Mouse (Mus musculus): ENCODE data around the gene Mapk8. TPM values are rescaled to one million over a fixed set of nuclear protein-coding genes. Genes with fewer than 3 reads are reported as not detected.

Mapk8 gene
- polyA plus RNA-seq, 1 experiment from 2014 or later: 25.9 TPM

- H3K4me2 ChIP-seq (replicated peaks): no peak overlapping the region
- no peak for ATAC-seq (ENCODE audit: low FRiP score, low read depth)
- H3K36me3 ChIP-seq: no peaks in the 10 kb centered on the region
- WGBS: 34% methylated on average over 2 of the region's 4 CpGs
- H3K4me1 ChIP-seq: peaks cover 14% of the 10 kb centered on the region
- H3K9ac ChIP-seq (replicated peaks): no peak overlapping the region
- H3K4me3 ChIP-seq: no peak overlapping the region
- no peaks in the 10 kb centered on the region for H3K9me3 ChIP-seq
- H3K27me3 ChIP-seq: no peaks in the 10 kb centered on the region; the same call in 1 of the 2 replicates
- H3K27ac ChIP-seq (replicated peaks): no peak overlapping the region
Measured at GRCm38 (mm10) chr14:33361546-33361945, 85.4 kb downstream of the Mapk8 start.

GRCm38 (mm10) chr14:33358891-33359290 is 88.1 kb downstream of the Mapk8 start:
- no peak for ATAC-seq (ENCODE audit: low FRiP score, low read depth)
- no peaks in the 10 kb centered on the region; the same call in 1 of the 2 replicates for H3K27me3 ChIP-seq
- no peak overlapping the region for H3K27ac ChIP-seq (replicated peaks)
- peaks cover 14% of the 10 kb centered on the region for H3K4me1 ChIP-seq
- no peaks in the 10 kb centered on the region for H3K36me3 ChIP-seq
- no peaks in the 10 kb centered on the region for H3K9me3 ChIP-seq
- H3K4me3 ChIP-seq: no peak overlapping the region
- WGBS: 93% methylated on average over 8 of the region's 8 CpGs
- no peak overlapping the region for H3K4me2 ChIP-seq (replicated peaks)
- H3K9ac ChIP-seq (replicated peaks): no peak overlapping the region

GRCm38 (mm10) chr14:33357600-33358368 is 89.2 kb downstream of the Mapk8 start:
- H3K4me2 ChIP-seq (replicated peaks): no peak overlapping the region
- H3K4me1 ChIP-seq: peaks cover 12% of the 10 kb centered on the region
- 78% methylated on average over 12 of the region's 12 CpGs for WGBS
- no peak overlapping the region for H3K4me3 ChIP-seq
- H3K27ac ChIP-seq (replicated peaks): no peak overlapping the region
- no peaks in the 10 kb centered on the region for H3K36me3 ChIP-seq
- H3K9ac ChIP-seq (replicated peaks): no peak overlapping the region
- H3K9me3 ChIP-seq: no peaks in the 10 kb centered on the region
- peaks cover 4% of the 10 kb centered on the region for H3K27me3 ChIP-seq
- no peak for ATAC-seq (ENCODE audit: low FRiP score, low read depth)

GRCm38 (mm10) chr14:33355276-33355675 is 91.7 kb downstream of the Mapk8 start:
- no peak overlapping the region for H3K9ac ChIP-seq (replicated peaks)
- peaks cover 29% of the 10 kb centered on the region for H3K27me3 ChIP-seq
- peaks cover 10% of the 10 kb centered on the region; the same call in 1 of the 2 replicates for H3K4me1 ChIP-seq
- no peak overlapping the region for H3K27ac ChIP-seq (replicated peaks)
- 85% methylated on average over 5 of the region's 5 CpGs for WGBS
- H3K4me3 ChIP-seq: no peak overlapping the region
- no peaks in the 10 kb centered on the region for H3K36me3 ChIP-seq
- no peak overlapping the region for H3K4me2 ChIP-seq (replicated peaks)
- ATAC-seq (ENCODE audit: low FRiP score, low read depth): no peak
- no peaks in the 10 kb centered on the region for H3K9me3 ChIP-seq

- WGBS: 77% methylated on average over 6 of the region's 6 CpGs
- Histone ChIP-seq H3K27ac (replicated peaks) (no peak overlapping the region), H3K9me3 (no peaks in the 10 kb centered on the region), H3K9ac (replicated peaks) (no peak overlapping the region), H3K4me3 (no peak overlapping the region), H3K4me1 (peaks cover 9% of the 10 kb centered on the region; the same call in 1 of the 2 replicates), H3K4me2 (replicated peaks) (no peak overlapping the region), H3K27me3 (peaks cover 52% of the 10 kb centered on the region), H3K36me3 (no peaks in the 10 kb centered on the region)
- no peak for ATAC-seq (ENCODE audit: low FRiP score, low read depth)
Measured at GRCm38 (mm10) chr14:33352890-33353289, 94.1 kb downstream of the Mapk8 start.

GRCm38 (mm10) chr14:33351984-33352722 is 94.8 kb downstream of the Mapk8 start:
- peaks cover 55% of the 10 kb centered on the region for H3K27me3 ChIP-seq
- no peak overlapping the region for H3K9ac ChIP-seq (replicated peaks)
- no peak for ATAC-seq (ENCODE audit: low FRiP score, low read depth)
- WGBS: 77% methylated on average over 6 of the region's 6 CpGs
- no peaks in the 10 kb centered on the region for H3K9me3 ChIP-seq
- no peak overlapping the region for H3K27ac ChIP-seq (replicated peaks)
- H3K4me3 ChIP-seq: no peak overlapping the region
- peaks cover 6% of the 10 kb centered on the region; the same call in 1 of the 2 replicates for H3K4me1 ChIP-seq
- no peak overlapping the region for H3K4me2 ChIP-seq (replicated peaks)
- H3K36me3 ChIP-seq: no peaks in the 10 kb centered on the region

- H3K4me2 ChIP-seq (replicated peaks): peak overlapping the region; percentile 79
- WGBS: under 1% methylated on average over 42 of the region's 42 CpGs
- H3K27ac ChIP-seq (replicated peaks): no peak overlapping the region
- no peaks in the 10 kb centered on the region for H3K9me3 ChIP-seq
- peaks cover 55% of the 10 kb centered on the region for H3K27me3 ChIP-seq
- H3K4me1 ChIP-seq: peaks cover 6% of the 10 kb centered on the region; the same call in 1 of the 2 replicates
- no peak for ATAC-seq (ENCODE audit: low FRiP score, low read depth)
- H3K4me3 ChIP-seq: peak overlapping the region; percentile 47
- H3K36me3 ChIP-seq: no peaks in the 10 kb centered on the region
- H3K9ac ChIP-seq (replicated peaks): peak overlapping the region; percentile 49
Measured at GRCm38 (mm10) chr14:33351019-33351418, 95.9 kb downstream of the Mapk8 start.

- no peak overlapping the region for H3K9ac ChIP-seq (replicated peaks)
Measured at GRCm38 (mm10) chr14:33348146-33348545, 98.8 kb downstream of the Mapk8 start.

GRCm38 (mm10) chr14:33347738-33348137 is 99.2 kb downstream of the Mapk8 start:
- ATAC-seq (ENCODE audit: low FRiP score, low read depth): no peak

More at GRCm38 (mm10) chr14:33348146-33348545, 98.8 kb downstream of the Mapk8 start:
- Histone ChIP-seq H3K4me1 (peaks cover 6% of the 10 kb centered on the region; the same call in 1 of the 2 replicates), H3K4me3 (no peak overlapping the region), H3K27ac (replicated peaks) (no peak overlapping the region), H3K27me3 (peaks cover 55% of the 10 kb centered on the region), H3K4me2 (replicated peaks) (no peak overlapping the region), H3K36me3 (no peaks in the 10 kb centered on the region), H3K9me3 (no peaks in the 10 kb centered on the region)
- WGBS: 80% methylated on average over 1 of the region's 1 CpGs
- ATAC-seq (ENCODE audit: low FRiP score, low read depth): no peak

GRCm38 (mm10) chr14:33346546-33346945 is 100.4 kb downstream of the Mapk8 start:
- no peak overlapping the region for H3K27ac ChIP-seq (replicated peaks)
- 85% methylated on average over 6 of the region's 6 CpGs for WGBS

More at GRCm38 (mm10) chr14:33347738-33348137, 99.2 kb downstream of the Mapk8 start:
- H3K4me2 ChIP-seq (replicated peaks): no peak overlapping the region
- peaks cover 50% of the 10 kb centered on the region for H3K27me3 ChIP-seq
- no peak overlapping the region for H3K9ac ChIP-seq (replicated peaks)
- no peaks in the 10 kb centered on the region for H3K9me3 ChIP-seq
- no peak overlapping the region for H3K4me3 ChIP-seq
- no peak overlapping the region for H3K27ac ChIP-seq (replicated peaks)
- H3K36me3 ChIP-seq: no peaks in the 10 kb centered on the region
- WGBS: 61% methylated on average over 4 of the region's 4 CpGs
- H3K4me1 ChIP-seq: peaks cover 6% of the 10 kb centered on the region; the same call in 1 of the 2 replicates

GRCm38 (mm10) chr14:33343131-33343725 is 103.7 kb downstream of the Mapk8 start:
- Histone ChIP-seq H3K9ac (replicated peaks) (no peak overlapping the region), H3K4me2 (replicated peaks) (no peak overlapping the region), H3K36me3 (no peaks in the 10 kb centered on the region), H3K9me3 (no peaks in the 10 kb centered on the region), H3K27ac (replicated peaks) (no peak overlapping the region), H3K4me1 (no peaks in the 10 kb centered on the region), H3K27me3 (peaks cover 5% of the 10 kb centered on the region; the same call in 1 of the 2 replicates), H3K4me3 (no peak overlapping the region)
- ATAC-seq (ENCODE audit: low FRiP score, low read depth): no peak
- WGBS: 93% methylated on average over 14 of the region's 14 CpGs

More at GRCm38 (mm10) chr14:33346546-33346945, 100.4 kb downstream of the Mapk8 start:
- peaks cover 39% of the 10 kb centered on the region for H3K27me3 ChIP-seq
- peaks cover 6% of the 10 kb centered on the region; the same call in 1 of the 2 replicates for H3K4me1 ChIP-seq
- no peak overlapping the region for H3K4me2 ChIP-seq (replicated peaks)
- no peaks in the 10 kb centered on the region for H3K9me3 ChIP-seq
- no peaks in the 10 kb centered on the region for H3K36me3 ChIP-seq
- no peak overlapping the region for H3K9ac ChIP-seq (replicated peaks)
- no peak overlapping the region for H3K4me3 ChIP-seq
- no peak for ATAC-seq (ENCODE audit: low FRiP score, low read depth)
